Mouse (Mus musculus): ENCODE measurements around the gene Amotl1.

DNA sequence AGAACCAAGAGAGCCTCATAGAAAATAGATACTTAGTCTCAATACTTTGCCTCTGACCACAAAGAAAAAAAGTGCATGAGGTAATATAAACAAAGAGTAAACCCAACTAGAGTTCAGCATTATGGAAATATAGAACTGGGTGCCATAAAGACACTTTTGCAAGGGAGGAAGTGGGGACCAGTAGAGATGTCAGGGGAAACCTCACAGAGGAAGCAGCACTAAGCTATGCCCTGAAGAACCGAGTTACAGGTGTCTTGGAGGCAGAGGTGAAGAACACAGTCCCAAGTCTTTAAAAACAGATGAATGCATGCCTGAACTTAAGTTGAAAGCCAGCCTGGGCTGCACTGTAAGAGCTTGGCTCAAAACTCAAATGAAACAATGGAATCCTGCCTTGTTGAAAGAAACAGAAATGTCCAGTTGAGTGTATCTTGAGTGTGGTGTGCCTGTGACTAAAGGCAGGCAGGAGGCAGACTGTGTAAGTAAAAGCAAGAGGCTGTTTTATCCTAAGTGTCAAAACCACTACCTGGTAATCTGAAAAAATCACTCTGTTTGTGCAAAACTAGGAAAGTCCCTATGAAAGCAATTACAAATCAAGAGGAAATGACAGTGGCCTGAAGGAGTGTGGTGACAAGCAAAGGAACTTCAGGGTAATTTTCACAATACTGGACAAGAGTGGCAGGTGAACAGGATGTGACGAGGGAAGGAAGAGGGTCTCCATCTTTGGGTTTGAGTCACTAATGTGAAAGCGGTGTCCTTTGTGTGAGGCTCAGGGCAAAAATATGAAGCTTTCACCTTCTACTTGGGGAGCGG is 145.8 kb downstream of the Amotl1 start:
- no peak for TF ChIP-seq POLR2A (IDR thresholded peaks at IDR 0.05; ENCODE audit: insufficient read length, low read depth)
- no peak for TF ChIP-seq REST (IDR thresholded peaks at IDR 0.05; ENCODE audit: insufficient read depth, insufficient read length)
- no peak for TF ChIP-seq E2F4 (IDR thresholded peaks at IDR 0.05; ENCODE audit: insufficient read depth)
- no peak for TF ChIP-seq USF1 (IDR thresholded peaks at IDR 0.05; ENCODE audit: low read depth)
- TF ChIP-seq POLR2AphosphoS2 (IDR thresholded peaks at IDR 0.05; ENCODE audit: insufficient read length, low read depth) = no peak
- no peak for TF ChIP-seq MAX (IDR thresholded peaks at IDR 0.05; ENCODE audit: low read depth)
